Mouse (Mus musculus) left cerebral cortex, postnatal 36 days (tissue): ENCODE results near the gene Bcas3. TPM values are rescaled to one million over a fixed set of nuclear protein-coding genes. Genes with fewer than 3 reads are reported as not detected.

Source experiments
- DNase-seq, 2 experiments: peaks; one replicate each; pipeline ENCODE4 v3.0.0; 2021 to 2022; ENCODE audit warnings: low spot score in 2 of 2, mixed read lengths in 1 of 2
- intact Hi-C: fragments of 180-260 bp; cut with DNase I; formaldehyde crosslinking; loops from one replicate; pipeline ENCODE4 v1.15.1; 2025
- total RNA-seq, 2 experiments: library from RNA; stranded (reverse); gene quantifications; 2 replicates each; pipeline ENCODE4 v1.2.3; 2021

The Bcas3 gene
- total RNA-seq, 2 experiments from 2014 or later = 69.6 to 74.1 TPM

GRCm38 (mm10) chr11:85759634-85760439 is 406.9 kb downstream of the Bcas3 start:
- DNase-seq = no peak
- intact Hi-C loops = loop anchor here (10.0 kb wide), 1 partner anchor 115 kb away; no protein-coding TSS in a partner anchor

GRCm38 (mm10) chr11:85760486-85761141 is 407.6 kb downstream of the Bcas3 start:
- peak; percentile 58 to 70 for DNase-seq
- intact Hi-C loops = no loop called here

- intact Hi-C loops = no loop called here
- DNase-seq = no peak
These were observed 408.2 kb downstream of the Bcas3 start for GRCm38 (mm10) chr11:85761170-85761569.

- intact Hi-C loops = no loop called here
- no peak for DNase-seq
These were observed 410.7 kb downstream of the Bcas3 start for GRCm38 (mm10) chr11:85763655-85764054.

- peak in 1 of 2 experiments; percentile 16 for DNase-seq
- intact Hi-C loops = no loop called here
These were observed 413.2 kb downstream of the Bcas3 start for GRCm38 (mm10) chr11:85766106-85766723.

- no peak for DNase-seq
- intact Hi-C loops = no loop called here
These were observed 413.8 kb downstream of the Bcas3 start for GRCm38 (mm10) chr11:85766811-85767210.

- intact Hi-C loops = no loop called here
- DNase-seq = no peak
These were observed 416.8 kb downstream of the Bcas3 start for GRCm38 (mm10) chr11:85769740-85770139.

- intact Hi-C loops = no loop called here
- DNase-seq = no peak
These were observed 420.4 kb downstream of the Bcas3 start for GRCm38 (mm10) chr11:85773391-85773790.

GRCm38 (mm10) chr11:85774707-85775106 is 421.7 kb downstream of the Bcas3 start:
- intact Hi-C loops = no loop called here
- DNase-seq = no peak

- no peak for DNase-seq
- intact Hi-C loops = no loop called here
These were observed 422.5 kb downstream of the Bcas3 start for GRCm38 (mm10) chr11:85775492-85775891.

- intact Hi-C loops = no loop called here
These were observed 423.9 kb downstream of the Bcas3 start for GRCm38 (mm10) chr11:85776861-85777360.

GRCm38 (mm10) chr11:85777950-85778349 is 425.0 kb downstream of the Bcas3 start:
- no peak for DNase-seq
- intact Hi-C loops = no loop called here

More at GRCm38 (mm10) chr11:85776861-85777360, 423.9 kb downstream of the Bcas3 start:
- DNase-seq = no peak

GRCm38 (mm10) chr11:85780303-85780702 is 427.3 kb downstream of the Bcas3 start:
- intact Hi-C loops = no loop called here
- no peak for DNase-seq

- no peak for DNase-seq
- intact Hi-C loops = no loop called here
These were observed 433.2 kb downstream of the Bcas3 start for GRCm38 (mm10) chr11:85786113-85786718.

- no peak for DNase-seq
- intact Hi-C loops = no loop called here
These were observed 436.8 kb downstream of the Bcas3 start for GRCm38 (mm10) chr11:85789750-85790149.

- no peak for DNase-seq
- intact Hi-C loops = no loop called here
These were observed 437.3 kb downstream of the Bcas3 start for GRCm38 (mm10) chr11:85790267-85790666.

GRCm38 (mm10) chr11:85791212-85791611 is 438.2 kb downstream of the Bcas3 start:
- intact Hi-C loops = no loop called here

GRCm38 (mm10) chr11:85792534-85793215 is 439.7 kb downstream of the Bcas3 start:
- DNase-seq = no peak
- intact Hi-C loops = no loop called here

More at GRCm38 (mm10) chr11:85791212-85791611, 438.2 kb downstream of the Bcas3 start:
- no peak for DNase-seq

GRCm38 (mm10) chr11:85799456-85799855 is 446.5 kb downstream of the Bcas3 start:
- DNase-seq = no peak
- intact Hi-C loops = no loop called here
